8 mouse cellular contexts compared by ENCODE assay signal in genomic region chr14:121259789-121260188, GRCm38 (mm10).
DNase-seq lines count a peak whose midpoint lies in the region; ATAC-seq and TF ChIP-seq lines count a peak whose summit lies in the region.

No protein-coding gene starts in this region.

- peak; percentile 42; the same call in 1 of the 2 replicates for TF ChIP-seq CTCF in testis, adult 2 months (IDR thresholded peaks at IDR 0.05; ENCODE audit: control insufficient read depth, insufficient read depth, insufficient replicate concordance, low read depth, low read length)

- 53% methylated on average over 7 of the region's 7 CpGs for WGBS in forebrain, embryonic 10.5 days
- WGBS in hindbrain, embryonic 15.5 days, result 50% methylated on average over 7 of the region's 7 CpGs
- WGBS in limb, embryonic 12.5 days, result 64% methylated on average over 7 of the region's 7 CpGs
- 55% methylated on average over 7 of the region's 7 CpGs for WGBS in neural tube, embryonic 13.5 days

- no peak for TF ChIP-seq POLR2A in testis, adult 2 months (IDR thresholded peaks at IDR 0.05; ENCODE audit: control insufficient read depth, low read depth, low read length)

- H3K4me1 ChIP-seq in testis, adult 2 months (ENCODE audit: control insufficient read depth, insufficient read depth, low read length), result no peaks in the 10 kb centered on the region
- peaks cover 14% of the 10 kb centered on the region for H3K4me1 ChIP-seq in forebrain, embryonic 10.5 days
- no peaks in the 10 kb centered on the region for H3K4me1 ChIP-seq in hindbrain, embryonic 15.5 days (replicated peaks)
- no peaks in the 10 kb centered on the region for H3K4me1 ChIP-seq in limb, embryonic 12.5 days (replicated peaks)
- H3K4me1 ChIP-seq in neural tube, embryonic 13.5 days (replicated peaks), result no peaks in the 10 kb centered on the region

- peak; percentile 63 for ATAC-seq in hindbrain, embryonic 15.5 days (ENCODE audit: low FRiP score, low read depth)
- ATAC-seq in limb, embryonic 12.5 days (ENCODE audit: insufficient number of reproducible peaks, insufficient read depth, low FRiP score, low TSS enrichment, low read depth), result no peak
- ATAC-seq in neural tube, embryonic 13.5 days (ENCODE audit: low read depth), result peak; percentile 66

- H3K36me3 ChIP-seq in testis, adult 2 months (ENCODE audit: control insufficient read depth, insufficient read depth, low read length), result no peaks in the 10 kb centered on the region
- peaks cover 59% of the 10 kb centered on the region for H3K36me3 ChIP-seq in forebrain, embryonic 10.5 days (replicated peaks)
- H3K36me3 ChIP-seq in hindbrain, embryonic 15.5 days, result 0 out of 2 replicates have a peak, but pooled peaks cover 4% of the 10 kb centered on the region
- H3K36me3 ChIP-seq in limb, embryonic 12.5 days, result peaks cover 94% of the 10 kb centered on the region
- peaks cover 5% of the 10 kb centered on the region; the same call in 1 of the 2 replicates for H3K36me3 ChIP-seq in neural tube, embryonic 13.5 days

- no peak overlapping the region for H3K4me3 ChIP-seq in testis, adult 2 months (ENCODE audit: control insufficient read depth, low read depth, low read length)
- no peak overlapping the region for H3K4me3 ChIP-seq in forebrain, embryonic 10.5 days
- H3K4me3 ChIP-seq in hindbrain, embryonic 15.5 days, result no peak overlapping the region
- H3K4me3 ChIP-seq in limb, embryonic 12.5 days (replicated peaks), result no peak overlapping the region
- H3K4me3 ChIP-seq in neural tube, embryonic 13.5 days, result no peak overlapping the region

- no peak for DNase-seq in testis, postnatal 14 days (ENCODE audit: low spot score)
- DNase-seq in adrenal gland, postnatal 25 days, result peak; percentile 50
- peak; percentile 48 for DNase-seq in forebrain, embryonic 10.5 days (ENCODE audit: extremely low spot score, low spot score)
- DNase-seq in Muller cell, postnatal 12 days (ENCODE audit: inconsistent ontology term), result no peak

- no peak overlapping the region for H3K27ac ChIP-seq in testis, adult 2 months (ENCODE audit: control insufficient read depth, insufficient read depth, low read depth, low read length)
- no peak overlapping the region; the same call in 1 of the 2 replicates for H3K27ac ChIP-seq in forebrain, embryonic 10.5 days
- no peak overlapping the region for H3K27ac ChIP-seq in hindbrain, embryonic 15.5 days (replicated peaks)
- H3K27ac ChIP-seq in limb, embryonic 12.5 days, result 0 out of 2 replicates have a peak overlapping the region, but pooled peaks have one; percentile 12
- H3K27ac ChIP-seq in neural tube, embryonic 13.5 days (replicated peaks), result no peak overlapping the region

- no peak overlapping the region for H3K9ac ChIP-seq in hindbrain, embryonic 15.5 days
- H3K9ac ChIP-seq in limb, embryonic 12.5 days (replicated peaks), result no peak overlapping the region
- no peak overlapping the region for H3K9ac ChIP-seq in neural tube, embryonic 13.5 days

- no peaks in the 10 kb centered on the region for H3K27me3 ChIP-seq in testis, adult 2 months (ENCODE audit: control insufficient read depth, insufficient read depth, low read length)
- H3K27me3 ChIP-seq in forebrain, embryonic 10.5 days (ENCODE audit: poor library complexity, severe bottlenecking), result no peaks in the 10 kb centered on the region
- H3K27me3 ChIP-seq in hindbrain, embryonic 15.5 days, result no peaks in the 10 kb centered on the region
- no peaks in the 10 kb centered on the region for H3K27me3 ChIP-seq in limb, embryonic 12.5 days
- H3K27me3 ChIP-seq in neural tube, embryonic 13.5 days, result no peaks in the 10 kb centered on the region

- no peaks in the 10 kb centered on the region for H3K9me3 ChIP-seq in forebrain, embryonic 10.5 days
- no peaks in the 10 kb centered on the region for H3K9me3 ChIP-seq in hindbrain, embryonic 15.5 days
- H3K9me3 ChIP-seq in limb, embryonic 12.5 days, result no peaks in the 10 kb centered on the region
- H3K9me3 ChIP-seq in neural tube, embryonic 13.5 days, result no peaks in the 10 kb centered on the region

- H3K4me2 ChIP-seq in hindbrain, embryonic 15.5 days, result no peak overlapping the region
- H3K4me2 ChIP-seq in limb, embryonic 12.5 days, result no peak overlapping the region
- H3K4me2 ChIP-seq in neural tube, embryonic 13.5 days, result no peak overlapping the region

Comparison
In these comparisons a context has a peak if more than half of its experiments do, and no peak if none do; other contexts are left out.
1. DNase-seq: peak in adrenal gland, postnatal 25 days (single experiment) and forebrain, embryonic 10.5 days (single experiment); none in testis, postnatal 14 days (single experiment) and Muller cell, postnatal 12 days (single experiment).